Mouse (Mus musculus): ENCODE results near the gene Olfr711. TPM values are rescaled to one million over a fixed set of nuclear protein-coding genes. Genes with fewer than 3 reads are reported as not detected.
"Not testable (repeated sequence)": the region's sequence is repeated elsewhere in the genome, so short reads cannot be mapped to it uniquely, and the experiment has no call there.

Gene Olfr711
- total RNA-seq (2021), result not detected
- long read RNA-seq, experiment 1, result 0 reads
- long read RNA-seq, experiment 2, result 0 reads

- DNase-seq (ENCODE audit: low spot score in 2 of 2), result no peak
These were observed at the start of gene Olfr711 for GRCm38 (mm10) chr7:106975353-106975752. Gene Olfr711 (minus strand): TSS chr7:106975453.

GRCm38 (mm10) chr7:107005972-107006371 lies 30.7 kb upstream of the Olfr711 start, which contains the start of gene Olfr2:
Gene Olfr2 (minus strand): TSS chr7:107006072.
- DNase-seq (ENCODE audit: low spot score in 2 of 2), result no peak

- no peak for DNase-seq (ENCODE audit: low spot score in 2 of 2)
These were observed 28.9 kb upstream of the Olfr711 start for GRCm38 (mm10) chr7:107004169-107004568.

- DNase-seq (ENCODE audit: low spot score in 2 of 2), result no peak
These were observed 25.5 kb upstream of the Olfr711 start for GRCm38 (mm10) chr7:107000798-107001197.

GRCm38 (mm10) chr7:106985236-106985635 lies 10.0 kb upstream of the Olfr711 start:
- no peak for DNase-seq (ENCODE audit: low spot score in 2 of 2)

- DNase-seq (ENCODE audit: low spot score in 2 of 2), result not testable (repeated sequence)
These were observed 7.8 kb downstream of the Olfr711 start for GRCm38 (mm10) chr7:106967503-106967902.

- no peak for DNase-seq (ENCODE audit: low spot score in 2 of 2)
These were observed 11.4 kb downstream of the Olfr711 start, which contains the start of gene Olfr6 for GRCm38 (mm10) chr7:106963837-106964236. Gene Olfr6 (minus strand): TSS chr7:106963937.

- no peak for DNase-seq (ENCODE audit: low spot score in 2 of 2)
These were observed 27.0 kb downstream of the Olfr711 start, which contains the start of gene Olfr710 for GRCm38 (mm10) chr7:106948212-106948611. Gene Olfr710 (minus strand): TSS chr7:106948312.

GRCm38 (mm10) chr7:106932119-106932518 lies 43.1 kb downstream of the Olfr711 start, which contains the start of gene Olfr709-ps1:
Gene Olfr709-ps1 (minus strand): TSS chr7:106932219.
- DNase-seq (ENCODE audit: low spot score in 2 of 2), result no peak

GRCm38 (mm10) chr7:106920961-106921360 lies 54.3 kb downstream of the Olfr711 start:
- DNase-seq (ENCODE audit: low spot score in 2 of 2), result not testable (repeated sequence)

Other genes with a start within 250 kb of the Olfr711 start
- gene Olfr697, start 233.0 kb downstream of the Olfr711 start, total RNA-seq (2021), result not detected
- gene Olfr698, start 220.1 kb downstream of the Olfr711 start, total RNA-seq (2021), result not detected
- not detected for gene Olfr699, start 182.3 kb downstream of the Olfr711 start, total RNA-seq (2021)
- gene Olfr700, start 166.6 kb downstream of the Olfr711 start, total RNA-seq (2021), result not detected
- gene Olfr701, start 161.3 kb downstream of the Olfr711 start, total RNA-seq (2021), result not detected
- gene Olfr702, start 141.6 kb downstream of the Olfr711 start, total RNA-seq (2021), result not detected
- not detected for gene Olfr703, start 132.1 kb downstream of the Olfr711 start, total RNA-seq (2021)
- not detected for gene Olfr704, start 112.3 kb downstream of the Olfr711 start, total RNA-seq (2021)
- not detected for gene Olfr705, start 98.6 kb downstream of the Olfr711 start, total RNA-seq (2021)
- not detected for gene Olfr706, start 87.3 kb downstream of the Olfr711 start, total RNA-seq (2021)
- gene Olfr707, start 74.2 kb downstream of the Olfr711 start, total RNA-seq (2021), result not detected
- not detected for gene Olfr1532-ps1, start 67.5 kb downstream of the Olfr711 start, total RNA-seq (2021)
- gene Olfr709-ps1, start 43.2 kb downstream of the Olfr711 start, total RNA-seq (2021), result not detected
- not detected for gene Olfr710, start 27.1 kb downstream of the Olfr711 start, total RNA-seq (2021)
- gene Olfr6, start 11.5 kb downstream of the Olfr711 start, total RNA-seq (2021), result not detected
- gene Olfr2, start 30.6 kb upstream of the Olfr711 start, total RNA-seq (2021), result not detected
- not detected for gene Olfr713, start 55.7 kb upstream of the Olfr711 start, total RNA-seq (2021)
- not detected for gene Olfr714, start 95.5 kb upstream of the Olfr711 start, total RNA-seq (2021)
- gene Olfr17, start 117.8 kb upstream of the Olfr711 start, total RNA-seq (2021), result not detected
- not detected for gene Olfr715b, start 134.9 kb upstream of the Olfr711 start, total RNA-seq (2021)
- gene Olfr715, start 155.6 kb upstream of the Olfr711 start, total RNA-seq (2021), result not detected
- gene Olfr716, start 162.9 kb upstream of the Olfr711 start, total RNA-seq (2021), result not detected
- gene Nlrp14, start 191.5 kb upstream of the Olfr711 start, total RNA-seq (2021), result not detected
- not detected for gene Rbmxl2, start 234.0 kb upstream of the Olfr711 start, total RNA-seq (2021)